Mouse (Mus musculus) forebrain, embryonic 12.5 days (tissue): ENCODE results near the gene Mapkapk2. TPM values are rescaled to one million over a fixed set of nuclear protein-coding genes. Genes with fewer than 3 reads are reported as not detected.

ENCODE experiments used
- ATAC-seq: fragments of 200-750 bp; cut with Nextera tagmentation; 2 replicates; pipeline ENCODE4 v1.8.0; 2017; ENCODE audit warnings: moderate TSS enrichment; ENCODE audit not compliant: low FRiP score
- H3K27ac ChIP-seq: fragments of 300-500 bp; sonication (generic); 2 replicates; pipeline ENCODE4 v1.5.1; 2016; ENCODE audit warnings: mild to moderate bottlenecking
- H3K27me3 ChIP-seq: fragments of 300-500 bp; sonication (generic); 2 replicates; pipeline ENCODE4 v1.6.1; 2016; ENCODE audit warnings: mild to moderate bottlenecking
- H3K36me3 ChIP-seq: fragments of 300-500 bp; sonication (generic); replicated peaks from 2 replicates; pipeline ENCODE4 v1.6.1; 2016; ENCODE audit warnings: mild to moderate bottlenecking
- H3K4me1 ChIP-seq: fragments of 300-500 bp; sonication (generic); 2 replicates; pipeline ENCODE4 v1.6.1; 2016
- H3K4me2 ChIP-seq: fragments of 300-500 bp; sonication (generic); 2 replicates; pipeline ENCODE4 v1.6.1; 2016; ENCODE audit warnings: mild to moderate bottlenecking, moderate library complexity
- H3K4me3 ChIP-seq: fragments of 300-500 bp; sonication (generic); replicated peaks from 2 replicates; pipeline ENCODE4 v1.5.1; 2016; ENCODE audit warnings: mild to moderate bottlenecking
- H3K9ac ChIP-seq: fragments of 300-500 bp; sonication (generic); 2 replicates; pipeline ENCODE4 v1.6.1; 2016; ENCODE audit warnings: mild to moderate bottlenecking
- H3K9me3 ChIP-seq: fragments of 300-500 bp; sonication (generic); 2 replicates; pipeline ENCODE4 v1.6.1; 2016
- WGBS: fragments of 180-500 bp; shearing (Covaris S2); methylation state at CpG from one replicate; pipeline ENCODE4 v1.1.7; 2016; 5-methylcytosine and 5-hydroxymethylcytosine counted together
- polyA plus RNA-seq: library from polyadenylated mRNA; unstranded; fragments of >200 nt; fragmentation: Nextera tagmentation; extraction: Ambion mirVana; gene quantifications from 2 replicates; pipeline ENCODE4 v1.2.1, GENCODE M21; 2016

Gene Mapkapk2
- polyA plus RNA-seq, 1 experiment from 2014 or later = 55.3 TPM

DNA sequence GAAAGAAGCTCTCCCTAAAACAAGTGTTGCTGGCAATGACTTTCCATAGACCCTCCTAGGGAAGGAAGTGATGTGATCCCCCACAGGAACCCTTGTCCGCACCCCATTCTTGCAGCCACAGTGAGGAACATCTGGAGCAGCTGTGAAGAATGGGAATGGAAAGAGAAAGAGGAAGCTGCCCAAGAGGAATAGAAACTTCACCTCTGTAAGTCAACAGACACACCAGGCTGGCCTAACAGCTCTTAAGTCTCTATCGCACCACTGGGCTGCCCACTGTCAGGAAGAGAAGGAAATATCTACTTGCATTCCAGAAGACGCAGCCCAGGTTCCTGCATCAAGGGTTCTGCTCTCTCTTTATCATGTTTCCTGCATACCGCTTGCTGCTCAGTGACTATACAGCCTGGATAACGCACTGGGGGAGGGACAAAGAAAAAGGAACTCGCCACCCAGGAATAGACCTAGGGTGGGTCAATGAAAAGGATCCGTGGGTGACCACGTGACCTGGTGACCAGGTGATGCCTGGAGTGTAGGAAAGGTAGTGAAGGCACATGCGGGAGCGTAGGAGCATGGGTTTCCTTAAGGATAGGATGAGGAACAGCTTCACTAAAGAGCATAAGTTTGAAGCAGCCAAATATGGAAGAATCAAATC lies 6.3 kb upstream of the Mapkapk2 start:
- no peaks in the 10 kb centered on the region for H3K9me3 ChIP-seq
- peaks cover 4% of the 10 kb centered on the region; the same call in 1 of the 2 replicates for H3K27me3 ChIP-seq
- H3K4me3 ChIP-seq = no peak overlapping the region
- H3K36me3 ChIP-seq = no peaks in the 10 kb centered on the region
- 86% methylated on average over 10 of the region's 10 CpGs for WGBS
- H3K4me1 ChIP-seq = no peaks in the 10 kb centered on the region
- ATAC-seq = no peak
- H3K27ac ChIP-seq = no peak overlapping the region
- no peak overlapping the region for H3K4me2 ChIP-seq
- H3K9ac ChIP-seq = no peak overlapping the region

DNA sequence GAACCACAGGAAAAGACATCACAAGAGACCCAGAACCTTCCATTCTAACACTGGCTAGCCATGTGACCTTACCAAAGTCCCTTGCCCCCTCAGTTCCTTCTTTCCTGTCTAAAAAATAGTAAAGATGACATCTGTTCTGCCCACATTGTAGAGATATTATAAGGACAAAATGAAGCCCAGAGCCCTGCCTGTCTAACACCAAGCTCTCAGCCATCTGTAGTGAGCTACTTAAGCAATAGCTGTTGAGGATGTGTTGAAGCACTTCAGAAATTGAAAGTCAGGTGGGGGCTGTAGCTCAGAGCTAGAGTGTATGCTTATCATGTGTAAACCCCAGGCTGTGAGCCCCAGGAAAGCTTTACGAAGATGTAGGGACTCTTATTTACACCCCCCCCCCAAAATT lies 3.2 kb upstream of the Mapkapk2 start:
- no peaks in the 10 kb centered on the region for H3K36me3 ChIP-seq
- no peak overlapping the region for H3K4me2 ChIP-seq
- peaks cover 9% of the 10 kb centered on the region for H3K4me1 ChIP-seq
- H3K27ac ChIP-seq = no peak overlapping the region
- no peaks in the 10 kb centered on the region for H3K9me3 ChIP-seq
- no peak overlapping the region for H3K4me3 ChIP-seq
- peaks cover 10% of the 10 kb centered on the region; the same call in 1 of the 2 replicates for H3K27me3 ChIP-seq
- ATAC-seq = no peak
- H3K9ac ChIP-seq = no peak overlapping the region
- 88% methylated on average over 1 of the region's 1 CpGs for WGBS

DNA sequence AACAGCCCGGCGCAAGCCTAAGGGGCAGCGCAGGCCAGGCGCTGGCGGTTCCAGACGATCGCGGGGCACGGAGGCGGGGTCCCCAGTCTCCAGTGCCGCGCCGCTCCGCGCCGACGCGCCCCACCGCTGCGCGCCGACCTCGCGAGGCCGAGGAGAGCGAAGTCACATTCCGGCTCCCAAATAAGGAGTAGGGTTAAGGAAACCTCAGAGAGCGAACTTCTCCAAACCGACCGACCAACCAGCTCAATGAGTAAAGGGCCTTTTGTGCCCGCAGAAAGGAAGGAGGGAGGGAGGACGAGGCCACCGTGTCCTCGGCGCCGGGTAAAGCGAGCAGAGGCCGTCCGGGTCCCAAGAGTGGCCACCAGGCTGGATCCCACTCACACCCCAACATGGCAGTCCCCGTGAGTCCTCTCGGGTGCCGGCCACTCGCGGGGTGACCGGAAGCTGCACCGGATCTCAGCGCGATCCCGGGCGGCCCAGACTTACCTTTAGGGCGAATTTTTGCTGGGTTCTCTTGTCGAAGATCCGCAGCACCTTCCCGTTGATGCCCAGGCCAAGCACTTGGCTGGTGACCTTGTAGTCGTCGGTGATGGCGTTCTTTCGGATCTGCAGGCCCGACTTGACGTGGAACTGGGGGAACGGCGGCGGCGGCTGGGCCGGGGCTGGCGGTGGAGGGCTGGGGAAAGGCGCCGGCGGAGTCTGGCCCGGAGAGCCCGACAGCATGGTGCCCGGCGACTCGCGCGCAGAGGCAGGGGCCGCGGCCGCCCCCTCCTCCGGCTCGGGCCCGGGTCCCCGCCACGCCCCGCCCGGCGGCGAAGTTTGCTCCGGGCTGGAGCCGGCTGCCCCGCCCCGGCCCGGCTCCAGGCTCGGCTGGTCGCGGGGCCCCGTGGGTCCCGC lies 575 bp downstream of the Mapkapk2 start:
- H3K4me1 ChIP-seq = peaks cover 43% of the 10 kb centered on the region
- H3K4me3 ChIP-seq = peak overlapping the region; percentile 99
- ATAC-seq = peak; percentile 68
- under 1% methylated on average over 93 of the region's 98 CpGs for WGBS
- H3K4me2 ChIP-seq = peak overlapping the region; percentile 66
- no peaks in the 10 kb centered on the region for H3K9me3 ChIP-seq
- H3K27ac ChIP-seq = peak overlapping the region; percentile 85
- peaks cover 10% of the 10 kb centered on the region; the same call in 1 of the 2 replicates for H3K27me3 ChIP-seq
- H3K36me3 ChIP-seq = no peaks in the 10 kb centered on the region
- peak overlapping the region; percentile 93 for H3K9ac ChIP-seq

DNA sequence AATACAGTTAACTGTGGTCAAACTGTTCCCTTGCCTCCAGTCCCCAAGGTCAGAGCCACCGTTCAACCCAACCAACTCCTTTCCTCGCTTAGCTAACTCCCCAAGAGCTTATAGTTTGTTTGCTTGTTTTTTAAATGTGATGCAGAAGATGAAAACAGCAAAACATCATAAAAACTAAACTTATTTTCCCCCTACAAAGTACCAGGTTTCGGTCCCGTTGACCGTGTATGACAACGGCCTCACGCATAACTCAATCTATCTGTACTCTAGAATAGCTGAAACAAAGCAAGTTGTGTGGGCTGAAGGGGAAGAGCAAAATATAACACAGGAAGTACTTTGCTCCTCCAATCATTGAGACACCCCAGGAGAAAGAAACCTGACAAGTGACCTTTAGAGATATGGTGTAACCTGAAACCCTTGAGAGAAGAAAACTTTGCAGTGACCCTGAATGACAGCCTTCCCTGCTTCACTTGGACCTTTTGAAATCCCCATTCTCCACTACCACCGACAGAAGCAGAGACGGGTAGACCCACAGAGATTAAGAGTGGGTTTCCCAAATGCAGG lies 1.4 kb downstream of the Mapkapk2 start:
- Histone ChIP-seq H3K9me3 (no peaks in the 10 kb centered on the region), H3K9ac (peak overlapping the region; percentile 93), H3K4me3 (peak overlapping the region; percentile 99), H3K4me2 (peak overlapping the region; percentile 66), H3K27me3 (peaks cover 10% of the 10 kb centered on the region; the same call in 1 of the 2 replicates), H3K27ac (peak overlapping the region; percentile 85), H3K4me1 (peaks cover 48% of the 10 kb centered on the region), H3K36me3 (no peaks in the 10 kb centered on the region)
- 27% methylated on average over 9 of the region's 9 CpGs for WGBS
- ATAC-seq = no peak

DNA sequence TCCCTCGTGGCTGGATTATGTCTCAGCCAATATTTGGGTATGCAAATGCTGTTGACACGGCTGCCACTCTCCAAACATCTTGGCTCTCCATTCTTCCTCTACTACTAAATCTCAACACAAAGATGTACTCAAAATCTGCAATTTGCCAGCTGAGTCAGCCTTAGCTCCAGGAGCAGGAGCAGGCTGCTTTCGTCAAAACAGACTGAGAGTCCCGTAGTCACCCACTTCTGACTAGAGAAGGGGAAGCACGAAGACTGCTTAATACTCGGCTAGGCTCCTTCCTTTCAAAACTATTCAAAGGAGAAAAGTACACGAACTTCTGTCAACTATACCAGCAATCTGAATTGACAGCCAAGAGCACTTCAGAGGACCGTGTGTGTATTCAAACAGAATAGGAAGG lies 2.1 kb downstream of the Mapkapk2 start:
- ATAC-seq = no peak
- peak overlapping the region; percentile 85; the same call in 1 of the 2 replicates for H3K27ac ChIP-seq
- peak overlapping the region; percentile 66 for H3K4me2 ChIP-seq

DNA sequence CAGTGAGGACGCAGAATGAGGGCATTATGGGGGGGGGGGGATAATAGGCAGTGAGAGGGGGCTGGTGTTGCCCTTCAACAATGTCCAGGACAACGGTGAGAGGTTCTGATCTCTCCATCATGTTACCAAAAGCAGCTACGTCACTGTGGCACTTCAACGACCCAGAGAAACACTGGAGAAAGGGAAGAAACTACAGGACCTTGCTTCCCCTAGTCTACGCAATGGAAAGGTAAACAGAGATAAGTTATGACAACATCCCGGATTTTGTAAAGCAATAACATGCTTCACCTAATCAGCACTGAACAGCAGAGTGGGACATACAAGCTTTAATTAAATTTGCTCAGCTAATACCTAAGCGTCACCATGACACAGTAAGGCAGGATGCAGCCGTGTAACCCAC lies 3.7 kb downstream of the Mapkapk2 start:
- 86% methylated on average over 8 of the region's 8 CpGs for WGBS
- no peaks in the 10 kb centered on the region for H3K36me3 ChIP-seq
- H3K4me2 ChIP-seq = no peak overlapping the region
- peaks cover 70% of the 10 kb centered on the region for H3K4me1 ChIP-seq
- H3K4me3 ChIP-seq = no peak overlapping the region
- H3K9me3 ChIP-seq = no peaks in the 10 kb centered on the region
- H3K27me3 ChIP-seq = peaks cover 6% of the 10 kb centered on the region; the same call in 1 of the 2 replicates
- H3K27ac ChIP-seq = no peak overlapping the region
- no peak for ATAC-seq
- H3K9ac ChIP-seq = no peak overlapping the region

More for the DNA sequence above, 2.1 kb downstream of the Mapkapk2 start:
- Histone ChIP-seq H3K27me3 (peaks cover 10% of the 10 kb centered on the region; the same call in 1 of the 2 replicates), H3K4me3 (peak overlapping the region; percentile 99), H3K9me3 (no peaks in the 10 kb centered on the region), H3K36me3 (no peaks in the 10 kb centered on the region), H3K4me1 (peaks cover 53% of the 10 kb centered on the region), H3K9ac (peak overlapping the region; percentile 93)
- 12% methylated on average over 8 of the region's 8 CpGs for WGBS

DNA sequence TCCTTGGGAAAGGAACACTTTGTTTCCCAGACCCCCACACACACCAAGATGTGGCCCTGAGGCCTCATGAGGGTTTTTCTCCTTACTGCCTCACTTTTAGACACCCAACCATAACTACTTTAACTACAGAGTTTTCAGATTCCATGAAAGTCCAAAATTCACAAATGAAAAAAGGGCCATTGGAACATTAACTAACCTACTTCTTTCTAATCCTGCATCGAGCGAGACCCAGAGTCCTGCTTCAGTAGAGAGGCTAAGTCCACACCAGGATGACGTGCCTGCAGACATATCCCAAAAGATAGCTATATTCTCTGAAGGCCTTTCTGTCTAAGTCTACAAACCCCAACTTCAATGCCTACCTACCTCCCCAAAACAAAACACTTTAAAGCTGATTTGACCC lies 4.8 kb downstream of the Mapkapk2 start:
- Histone ChIP-seq H3K4me1 (peaks cover 77% of the 10 kb centered on the region), H3K9ac (no peak overlapping the region), H3K4me3 (no peak overlapping the region), H3K27me3 (no peaks in the 10 kb centered on the region), H3K36me3 (no peaks in the 10 kb centered on the region), H3K27ac (no peak overlapping the region), H3K9me3 (no peaks in the 10 kb centered on the region), H3K4me2 (no peak overlapping the region)
- ATAC-seq = no peak
- WGBS = 97% methylated on average over 3 of the region's 3 CpGs

DNA sequence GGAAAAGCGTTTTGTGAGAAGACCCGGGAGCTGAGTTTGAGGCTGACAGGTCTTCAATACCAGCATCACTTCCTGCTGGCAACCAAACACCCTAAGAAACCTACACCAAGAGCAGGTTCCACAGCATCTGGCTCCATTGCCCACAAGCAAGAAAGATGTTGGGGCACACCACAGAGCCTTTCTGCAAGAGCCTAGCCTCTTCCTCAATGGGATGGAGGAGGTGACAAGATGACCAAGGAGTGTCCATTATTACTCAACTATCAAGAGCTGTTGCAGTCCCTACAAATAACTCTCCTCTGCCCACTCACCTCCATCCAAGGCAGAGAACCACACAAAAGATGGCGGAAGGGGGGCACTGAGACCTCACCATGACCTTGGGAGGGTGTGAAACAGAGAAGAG lies 5.5 kb downstream of the Mapkapk2 start:
- ATAC-seq = no peak
- H3K36me3 ChIP-seq = no peaks in the 10 kb centered on the region
- no peak overlapping the region for H3K4me3 ChIP-seq
- H3K9ac ChIP-seq = no peak overlapping the region
- WGBS = 89% methylated on average over 3 of the region's 3 CpGs
- peaks cover 82% of the 10 kb centered on the region for H3K4me1 ChIP-seq
- H3K4me2 ChIP-seq = no peak overlapping the region
- no peaks in the 10 kb centered on the region for H3K27me3 ChIP-seq
- no peak overlapping the region for H3K27ac ChIP-seq
- H3K9me3 ChIP-seq = no peaks in the 10 kb centered on the region

DNA sequence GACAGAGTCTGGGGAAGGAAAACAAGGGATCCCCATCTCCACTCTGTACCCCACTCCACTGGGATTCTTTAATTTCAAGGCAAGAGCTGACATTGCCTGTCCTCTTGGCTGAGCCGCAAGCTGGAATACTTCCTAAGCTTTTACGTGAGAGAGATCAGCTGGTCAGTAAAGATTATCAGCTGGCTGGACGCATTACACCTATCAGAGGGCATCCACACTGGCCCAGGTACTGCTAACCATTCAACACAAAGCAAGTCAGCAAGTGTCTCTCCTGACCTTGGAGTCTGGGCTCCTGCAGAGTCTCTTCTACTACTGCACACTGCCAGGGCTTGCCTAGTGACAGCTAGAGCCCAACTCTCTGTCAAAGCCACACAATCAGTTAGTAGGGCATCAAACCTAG lies 6.1 kb downstream of the Mapkapk2 start:
- no peaks in the 10 kb centered on the region for H3K27me3 ChIP-seq
- WGBS = 95% methylated on average over 3 of the region's 3 CpGs
- no peak overlapping the region for H3K27ac ChIP-seq
- ATAC-seq = no peak
- H3K4me1 ChIP-seq = peaks cover 89% of the 10 kb centered on the region
- no peak overlapping the region for H3K9ac ChIP-seq
- H3K4me3 ChIP-seq = no peak overlapping the region
- no peak overlapping the region for H3K4me2 ChIP-seq
- H3K36me3 ChIP-seq = no peaks in the 10 kb centered on the region
- H3K9me3 ChIP-seq = no peaks in the 10 kb centered on the region

DNA sequence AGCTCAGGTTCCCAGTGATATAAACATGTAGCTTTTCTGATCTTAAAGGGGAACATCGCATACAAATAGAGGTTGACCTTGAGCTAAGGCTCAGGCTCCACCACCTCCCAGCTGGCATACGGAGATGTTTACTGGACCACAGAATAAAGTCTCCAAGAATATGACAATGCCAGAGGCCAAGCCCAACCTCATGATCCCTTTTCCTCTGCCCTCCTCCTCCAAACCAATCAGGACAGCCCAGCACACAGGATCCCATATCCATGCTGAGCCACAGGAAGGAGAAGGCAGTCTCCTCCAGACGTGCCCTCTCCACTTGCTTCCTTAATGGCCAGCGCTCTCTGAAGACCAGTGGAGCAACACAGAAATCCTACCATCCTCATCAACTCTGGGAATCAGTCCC lies 6.7 kb downstream of the Mapkapk2 start:
- H3K27ac ChIP-seq = no peak overlapping the region
- no peaks in the 10 kb centered on the region for H3K9me3 ChIP-seq
- ATAC-seq = no peak
- 83% methylated on average over 4 of the region's 4 CpGs for WGBS
- H3K4me3 ChIP-seq = no peak overlapping the region
- H3K4me2 ChIP-seq = no peak overlapping the region
- no peaks in the 10 kb centered on the region for H3K27me3 ChIP-seq
- H3K4me1 ChIP-seq = peaks cover 90% of the 10 kb centered on the region
- H3K36me3 ChIP-seq = no peaks in the 10 kb centered on the region
- H3K9ac ChIP-seq = 0 out of 2 replicates have a peak overlapping the region, but pooled peaks have one; percentile 9

DNA sequence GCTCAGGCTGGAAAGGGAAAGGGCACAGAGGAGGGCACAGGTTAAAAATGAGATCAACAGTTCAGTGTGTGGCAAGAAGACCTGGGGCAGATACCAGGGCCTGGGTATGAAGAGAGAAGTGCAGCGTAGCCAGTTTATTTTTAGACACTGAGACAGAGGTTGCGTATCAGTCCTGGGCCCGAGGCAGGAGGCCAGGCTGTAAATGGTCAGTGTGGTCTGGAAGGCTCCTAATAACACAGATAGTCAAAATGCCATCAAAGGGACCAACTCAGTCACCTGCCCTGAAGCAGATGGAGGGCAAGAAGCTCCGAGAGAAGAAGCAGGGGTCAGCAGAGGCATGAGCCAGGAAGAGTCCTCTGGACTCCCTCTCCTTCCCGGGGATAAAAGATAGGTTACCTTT lies 7.4 kb downstream of the Mapkapk2 start:
- no peak overlapping the region for H3K4me2 ChIP-seq
- peaks cover 90% of the 10 kb centered on the region for H3K4me1 ChIP-seq
- no peaks in the 10 kb centered on the region for H3K9me3 ChIP-seq
- WGBS = 88% methylated on average over 5 of the region's 5 CpGs
- no peaks in the 10 kb centered on the region for H3K36me3 ChIP-seq
- H3K4me3 ChIP-seq = no peak overlapping the region
- H3K9ac ChIP-seq = no peak overlapping the region
- ATAC-seq = no peak
- no peak overlapping the region for H3K27ac ChIP-seq
- H3K27me3 ChIP-seq = no peaks in the 10 kb centered on the region

DNA sequence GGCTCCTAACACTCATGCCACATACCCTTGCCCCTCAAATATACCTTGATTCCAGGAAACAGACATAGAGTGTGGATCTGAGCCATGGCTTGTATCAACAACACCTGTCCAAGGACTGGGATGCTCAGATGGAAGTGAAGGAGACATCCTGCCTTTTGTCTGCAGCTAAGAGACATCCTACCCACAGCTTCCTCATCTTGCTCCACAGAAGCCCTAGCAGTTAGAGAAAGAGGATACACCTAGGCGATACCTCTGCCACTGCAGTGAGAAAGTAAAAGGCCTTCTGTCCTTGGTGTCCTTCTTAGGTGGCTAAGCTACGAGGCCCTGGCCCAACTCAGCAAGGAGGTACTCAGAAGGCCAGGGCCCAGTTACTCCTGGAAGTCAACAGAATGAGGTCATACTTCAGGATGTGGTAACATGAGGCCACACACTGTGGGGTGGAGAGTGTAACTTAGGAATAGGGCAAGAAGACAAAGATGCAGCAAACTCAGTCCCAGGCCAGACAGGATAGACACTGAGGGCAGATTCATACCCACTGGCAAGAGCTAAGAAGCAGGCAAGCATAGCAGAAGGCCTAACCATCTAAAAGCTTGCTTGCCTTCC lies 8.0 kb downstream of the Mapkapk2 start:
- Histone ChIP-seq H3K27me3 (no peaks in the 10 kb centered on the region), H3K4me2 (no peak overlapping the region), H3K9ac (no peak overlapping the region), H3K9me3 (no peaks in the 10 kb centered on the region), H3K4me3 (no peak overlapping the region), H3K36me3 (no peaks in the 10 kb centered on the region), H3K27ac (no peak overlapping the region), H3K4me1 (peaks cover 90% of the 10 kb centered on the region)
- ATAC-seq = no peak
- 89% methylated on average over 2 of the region's 2 CpGs for WGBS
